Mouse (Mus musculus) naive thymus-derived CD4-positive, alpha-beta T cell, adult 5 months (primary cell): ENCODE results near the gene Gmpr. TPM values are rescaled to one million over a fixed set of nuclear protein-coding genes. Genes with fewer than 3 reads are reported as not detected.

Source experiments
- polyA plus RNA-seq: library from polyadenylated mRNA; unstranded; fragments of 100-300 nt; shearing (Covaris generic); gene quantifications from one replicate; pipeline ENCODE4 v1.2.1, GENCODE M21; 2017

Gene Gmpr
- not detected for polyA plus RNA-seq

DNA sequence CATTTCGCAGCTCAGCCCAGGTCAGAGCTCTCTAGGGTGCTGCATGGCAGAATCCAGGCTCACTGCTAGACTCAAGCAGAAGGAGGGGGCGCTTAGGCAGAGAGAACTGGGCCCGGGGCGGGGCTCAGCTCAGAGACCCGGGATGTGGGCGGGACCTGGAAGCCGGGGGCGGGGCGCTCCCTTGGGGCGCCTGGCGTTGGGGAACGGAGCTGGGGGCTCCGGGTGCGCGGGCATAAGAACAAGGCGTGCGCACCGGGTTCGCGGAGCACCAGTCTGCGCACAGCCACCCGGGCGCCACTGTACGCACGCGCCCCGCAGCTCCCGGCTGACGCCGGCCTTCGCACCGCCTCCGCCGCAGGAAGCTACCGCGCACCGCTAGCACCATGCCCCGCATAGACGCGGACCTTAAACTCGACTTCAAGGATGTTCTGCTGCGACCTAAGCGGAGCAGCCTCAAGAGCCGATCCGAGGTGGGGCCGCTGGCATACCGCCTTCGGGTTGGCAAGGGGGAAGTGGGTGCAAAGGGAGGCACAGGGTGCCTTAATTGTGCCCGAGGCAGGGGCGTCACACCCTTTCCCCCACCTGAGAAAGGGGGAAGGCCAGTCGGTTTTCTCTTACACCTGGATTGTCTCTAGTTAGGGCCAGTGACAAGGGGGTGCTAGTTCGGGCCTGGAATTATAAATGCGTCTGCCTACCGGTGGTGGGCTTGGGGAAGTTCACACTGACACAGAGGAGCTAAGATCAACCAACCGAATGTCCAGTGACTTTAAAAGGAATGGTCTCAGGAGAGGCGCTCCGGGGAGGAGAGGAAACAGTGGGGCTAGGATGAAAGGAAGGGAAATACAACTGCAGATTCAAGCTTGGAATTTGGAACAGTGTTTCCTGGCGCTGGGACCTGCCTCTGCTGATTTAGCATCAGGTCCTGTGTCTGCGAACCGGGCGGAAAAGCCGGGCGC lies at the start of gene Gmpr:
TSS of gene Gmpr (plus strand) at position 171 of the 956 bp plus-strand sequence.

Other genes with a start within 250 kb of the Gmpr start
- 65.6 TPM for gene Mylip, start 117.7 kb upstream of the Gmpr start, polyA plus RNA-seq